Mouse (Mus musculus) erythroblast, adult 5-6 weeks (primary cell): ENCODE results near the gene Nod2. TPM values are rescaled to one million over a fixed set of nuclear protein-coding genes. Genes with fewer than 3 reads are reported as not detected.
"Not testable (repeated sequence)": the region's sequence is repeated elsewhere in the genome, so short reads cannot be mapped to it uniquely, and the experiment has no call there.

Experiments
- ATAC-seq: replicated peaks from 2 replicates; pipeline ENCODE4 v1.8.0; 2016; ENCODE audit warnings: moderate number of reproducible peaks, mild to moderate bottlenecking, moderate TSS enrichment, inconsistent platforms; ENCODE audit not compliant: poor library complexity, low FRiP score, severe bottlenecking
- total RNA-seq, 2 experiments: library from RNA; stranded (forward) in 1 of 2; stranded (reverse) in 1 of 2; fragments of 150-400 nt in 1 of 2; fragments of 200-764, 138-1000 nt in 1 of 2; gene quantifications; 2 replicates each; pipeline versions ENCODE4 v1.2.3 to v1.2.4; 2015 to 2017; ENCODE audit warnings: low replicate concordance in 2 of 2

The Nod2 gene
- total RNA-seq, 2 experiments from 2014 or later, result 0.34 to 0.96 TPM

- no peak for ATAC-seq
Observed at GRCm38 (mm10) chr8:88628001-88628774, 18.9 kb upstream of the Nod2 start.

GRCm38 (mm10) chr8:88630225-88630624, 16.9 kb upstream of the Nod2 start:
- no peak for ATAC-seq

DNA sequence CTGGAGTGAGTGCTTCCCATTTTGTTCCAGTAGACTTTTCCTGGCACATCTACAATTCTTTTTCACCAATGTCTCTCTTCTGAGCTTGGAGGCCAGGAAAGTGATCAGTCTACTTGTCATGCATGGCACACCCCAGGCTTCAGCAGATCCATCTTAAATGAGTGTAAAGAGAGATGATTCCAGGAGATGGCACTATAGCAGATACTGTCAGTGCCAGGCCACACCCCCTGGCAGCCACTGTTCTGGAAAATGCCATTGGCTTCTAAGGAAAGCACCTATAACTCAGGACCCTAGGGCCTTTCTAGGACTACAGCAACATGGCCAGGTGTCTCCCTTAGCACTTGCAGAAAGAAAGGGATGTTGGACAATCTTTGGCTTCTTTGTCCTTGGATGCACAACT, 16.0 kb upstream of the Nod2 start:
- no peak for ATAC-seq

DNA sequence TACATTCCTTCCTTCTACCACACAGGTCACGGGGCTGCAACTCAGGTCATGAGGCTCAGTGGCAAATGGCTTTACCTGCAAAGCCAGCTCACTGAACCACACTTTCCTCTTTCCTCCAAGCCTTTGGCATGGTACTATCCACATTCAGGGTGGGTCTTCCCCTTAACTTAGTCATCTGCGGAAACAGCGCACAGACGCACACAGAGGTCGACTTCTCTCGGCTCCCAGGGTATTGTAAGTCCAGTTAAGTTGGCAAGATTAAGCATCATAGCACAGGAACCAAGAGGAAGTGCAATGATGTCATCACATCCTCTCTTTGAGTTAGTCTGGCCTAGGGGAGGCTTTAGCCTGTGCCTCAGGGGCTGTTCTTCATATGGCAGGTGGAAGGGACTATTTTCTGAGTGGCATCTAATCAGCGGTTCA, 13.8 kb upstream of the Nod2 start:
- no peak for ATAC-seq

DNA sequence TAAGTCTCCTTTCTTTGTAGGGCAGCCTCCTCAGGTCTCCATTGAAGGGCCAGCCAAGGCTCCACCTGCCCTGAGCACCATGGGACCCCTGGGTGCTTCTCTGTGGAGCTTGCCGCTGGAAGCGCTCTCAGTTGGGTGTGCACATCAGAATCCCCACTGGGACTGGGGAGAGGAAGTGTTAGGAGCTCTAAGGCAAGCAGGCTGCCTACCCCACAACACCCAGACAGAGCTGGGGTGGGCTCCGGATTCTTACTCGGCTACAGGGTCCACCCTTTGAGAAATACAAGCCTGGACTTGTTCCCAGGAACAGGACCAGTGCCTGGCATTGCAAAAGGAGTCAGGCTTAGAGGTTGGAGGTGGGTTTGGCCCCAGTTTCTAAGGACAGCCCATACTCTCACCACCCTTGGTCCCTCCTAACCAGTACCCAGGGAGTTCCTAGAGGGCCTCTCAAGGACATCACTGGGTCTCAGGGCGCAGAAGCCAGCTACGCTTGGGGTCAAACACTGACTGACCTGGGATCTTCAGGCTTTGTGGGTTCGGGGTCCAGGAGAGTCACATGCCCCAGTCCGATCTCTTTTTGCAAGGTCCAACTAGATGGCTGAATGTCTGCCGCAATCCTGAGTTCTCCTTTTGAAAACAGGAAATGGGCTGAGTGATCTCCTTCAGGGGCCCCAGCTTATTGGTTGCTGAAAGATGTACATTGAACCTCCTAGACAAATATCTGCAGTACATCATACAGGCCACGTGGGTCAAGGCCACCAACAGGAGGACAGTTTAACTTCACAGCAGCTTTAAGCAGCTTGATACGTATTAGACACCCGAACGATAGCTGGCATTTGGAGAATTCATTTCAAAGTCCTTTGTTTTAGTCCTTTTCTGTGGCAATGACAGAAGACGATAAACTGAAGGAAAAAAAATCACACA, 11.4 kb upstream of the Nod2 start, which contains the start of gene Snx20:
TSS of gene Snx20 (minus strand) at position 655 of the 924 bp plus-strand sequence.
- ATAC-seq, result 0 out of 2 replicates have a peak, but pooled peaks have one; percentile 44

GRCm38 (mm10) chr8:88637092-88638000, 9.8 kb upstream of the Nod2 start:
- no peak for ATAC-seq

DNA sequence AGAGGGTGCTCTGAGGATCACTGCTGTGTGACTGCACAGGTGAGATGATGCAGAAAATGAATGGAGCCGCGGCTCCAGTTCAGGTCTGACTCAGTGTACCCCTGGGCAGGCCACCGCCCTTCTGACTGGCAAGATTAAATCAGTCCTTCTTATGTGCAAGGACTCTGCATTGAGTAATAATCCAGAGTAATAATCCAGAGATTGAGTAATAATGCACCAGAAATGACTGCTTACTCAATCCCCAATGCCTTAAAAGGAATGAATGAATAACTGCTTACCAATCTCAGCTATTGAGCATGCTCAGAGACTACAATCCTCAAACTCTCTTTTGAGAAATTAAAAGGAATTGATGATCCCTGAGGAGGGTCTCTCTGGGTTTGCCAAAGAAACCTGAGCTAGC, 8.2 kb upstream of the Nod2 start:
- ATAC-seq, result no peak

DNA sequence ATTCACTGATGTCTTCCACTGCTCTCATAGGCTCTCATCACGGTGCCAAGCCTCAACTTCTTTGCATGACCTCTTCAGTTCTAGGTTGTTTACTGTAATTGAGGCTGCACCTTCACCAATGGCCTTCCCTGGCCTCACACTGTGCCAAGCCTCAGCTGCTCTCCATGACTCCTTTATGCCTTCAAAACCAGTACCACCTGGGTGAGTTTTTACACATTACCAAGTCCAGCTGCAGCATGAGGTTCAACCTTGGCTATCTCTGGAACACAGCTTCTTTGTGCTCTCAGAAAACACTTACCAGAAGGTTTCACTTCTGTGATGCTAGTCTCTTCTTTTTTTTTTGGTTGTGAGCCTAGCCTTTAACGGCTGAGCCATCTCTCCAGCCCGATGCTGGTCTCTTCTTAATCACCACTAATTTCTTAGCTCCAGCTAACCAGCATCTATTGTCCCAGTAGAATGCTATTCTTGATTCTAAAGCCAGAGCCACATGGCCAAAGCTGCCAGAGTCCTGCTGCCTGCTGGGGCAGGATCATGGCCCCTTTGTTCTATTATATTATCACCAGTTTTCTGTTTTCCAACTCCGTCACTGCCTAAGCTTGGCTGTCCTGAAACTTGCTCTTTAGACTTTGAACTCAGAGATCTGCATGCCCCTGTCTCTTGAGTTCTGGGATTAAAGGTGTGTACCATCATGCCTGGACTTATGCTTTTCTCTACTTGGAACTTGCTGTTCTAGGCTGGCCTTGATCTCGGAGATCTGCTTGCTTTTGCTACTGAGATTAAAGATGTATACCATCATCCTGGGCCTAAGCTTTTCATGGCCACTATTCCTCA, 4.2 kb upstream of the Nod2 start:
- ATAC-seq, result no peak

GRCm38 (mm10) chr8:88648322-88648721, 1.2 kb downstream of the Nod2 start:
- no peak for ATAC-seq

DNA sequence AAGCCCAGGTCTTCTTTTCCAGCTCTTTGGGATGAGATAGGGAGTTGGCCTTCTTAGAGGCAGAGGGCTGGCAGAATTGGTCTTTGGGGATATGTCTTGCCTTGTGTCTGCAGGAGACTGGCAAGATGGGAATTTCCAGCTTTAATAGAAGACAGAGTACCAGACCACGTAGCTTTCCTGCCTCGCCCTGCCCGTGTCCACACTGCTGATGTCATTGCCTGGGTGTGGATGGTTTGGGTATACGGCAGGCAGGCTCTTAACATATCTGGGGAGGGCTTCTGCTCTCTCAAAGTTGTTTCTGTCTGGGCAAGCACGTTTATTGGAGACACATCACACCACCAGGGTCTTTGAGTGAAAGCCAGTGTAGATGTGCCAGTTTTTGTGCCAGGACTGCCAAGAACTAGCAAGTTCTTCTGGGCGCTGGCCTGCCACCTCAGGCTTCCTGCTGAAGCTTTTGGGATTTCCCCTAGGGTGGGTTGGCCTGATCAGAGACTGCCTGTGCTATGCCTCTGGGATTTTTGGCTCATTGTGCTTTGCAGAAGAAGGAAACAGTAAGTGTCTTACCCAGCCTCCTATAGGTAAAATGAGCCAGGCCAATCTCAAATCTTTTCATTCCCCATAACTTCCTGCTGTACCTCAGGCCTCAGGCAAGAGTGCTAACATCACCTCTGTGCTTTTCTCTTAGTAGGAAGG, 3.0 kb downstream of the Nod2 start:
- ATAC-seq, result no peak

GRCm38 (mm10) chr8:88651122-88651521, 4.0 kb downstream of the Nod2 start:
- ATAC-seq, result not testable (repeated sequence)

DNA sequence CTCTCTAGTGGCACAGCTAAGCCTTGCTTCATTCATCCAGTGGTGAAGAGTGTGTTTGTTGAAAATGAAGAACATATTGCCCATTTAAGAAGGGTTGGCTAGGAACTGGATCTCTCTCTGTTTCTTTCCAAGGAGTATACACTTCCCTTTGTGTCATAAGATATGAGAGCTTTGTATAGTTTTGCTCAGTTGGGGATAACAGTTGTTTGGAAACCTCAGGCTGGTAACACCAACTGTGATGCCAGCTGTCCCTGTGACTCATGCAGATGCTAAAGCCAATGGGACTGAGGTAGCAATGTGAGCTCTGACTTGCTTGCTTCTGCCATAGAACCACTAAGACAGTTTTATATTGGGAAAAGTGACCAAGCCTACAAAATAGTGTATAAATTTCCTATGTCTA, 8.2 kb downstream of the Nod2 start:
- no peak for ATAC-seq

DNA sequence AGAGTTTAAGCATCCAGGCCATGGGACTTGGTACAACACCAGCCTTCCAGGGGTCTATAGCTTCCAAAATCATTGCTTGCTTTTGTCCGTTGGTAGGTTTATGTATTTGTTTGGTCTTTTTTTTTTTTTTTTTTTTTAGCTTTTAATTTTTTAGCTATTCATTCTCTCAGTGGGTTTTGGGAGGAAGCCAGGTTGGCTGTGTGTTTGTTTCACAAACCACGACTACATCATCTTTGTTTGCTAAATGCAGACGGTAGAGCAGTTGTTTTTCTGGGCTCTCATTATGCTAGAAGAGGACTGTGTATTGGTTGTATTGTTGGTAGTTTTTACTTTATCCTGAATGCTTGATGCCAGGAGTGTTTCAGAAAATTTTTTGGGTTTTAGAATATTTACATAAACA, 12.8 kb downstream of the Nod2 start:
- no peak for ATAC-seq

DNA sequence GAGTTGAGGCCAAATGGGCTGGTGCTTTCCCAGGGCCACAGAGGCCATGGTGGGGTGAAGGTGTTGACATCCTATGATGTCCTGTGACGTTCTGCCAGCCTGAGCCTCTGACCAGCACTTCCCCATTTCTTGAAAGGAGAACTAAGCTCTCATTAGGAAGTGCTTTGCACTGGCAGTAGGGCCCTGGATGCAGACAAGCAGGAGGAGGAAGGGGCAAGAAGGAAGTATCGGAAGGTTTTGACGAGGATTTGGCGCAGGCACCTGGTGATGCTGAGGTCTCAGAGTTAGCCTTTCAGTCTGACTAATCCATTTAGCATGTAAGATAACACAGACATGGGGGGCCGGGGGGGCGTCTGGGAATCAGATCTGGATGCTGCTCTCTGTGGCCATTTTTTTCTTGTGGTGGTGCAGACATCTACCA, 15.3 kb downstream of the Nod2 start:
- ATAC-seq, result no peak

- no peak for ATAC-seq
Observed at GRCm38 (mm10) chr8:88664121-88664520, 17.0 kb downstream of the Nod2 start.

- ATAC-seq, result no peak
Observed at GRCm38 (mm10) chr8:88664947-88665346, 17.8 kb downstream of the Nod2 start.

GRCm38 (mm10) chr8:88666435-88666834, 19.3 kb downstream of the Nod2 start:
- ATAC-seq, result no peak

DNA sequence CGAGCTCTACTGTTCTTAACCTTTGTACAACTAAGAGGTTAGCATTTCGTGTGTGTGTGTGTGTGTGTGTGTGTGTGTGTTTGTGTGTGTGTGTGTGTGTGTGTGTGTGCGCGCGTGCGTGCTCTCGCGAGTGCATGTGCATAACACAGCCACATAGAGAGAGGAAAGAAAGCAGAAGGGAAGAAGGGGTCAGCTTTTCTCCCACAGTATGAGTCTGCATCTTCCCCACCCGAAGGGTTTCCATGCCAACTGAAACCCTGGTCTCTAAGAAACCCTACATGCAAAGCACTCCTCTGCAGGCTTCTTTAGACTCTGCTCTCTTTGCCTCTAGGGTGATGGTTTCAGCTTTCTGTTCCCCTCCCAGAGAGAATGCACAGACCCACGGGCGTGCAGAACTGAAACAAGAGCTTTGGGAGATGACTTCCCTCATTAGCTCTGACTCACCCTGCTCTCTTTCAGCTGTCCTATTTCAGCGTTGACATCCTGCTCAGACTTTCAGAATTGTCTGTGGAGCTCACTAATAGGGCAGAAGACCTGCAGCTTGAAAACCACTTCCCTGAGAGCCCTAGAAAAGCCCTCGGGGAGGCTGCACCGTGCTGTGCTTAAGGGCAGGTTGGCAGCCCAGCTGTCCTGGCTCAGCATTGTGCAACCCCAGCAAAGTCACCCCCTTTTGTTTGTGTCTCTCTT, 21.4 kb downstream of the Nod2 start:
- ATAC-seq, result no peak
